Mouse (Mus musculus): ENCODE results near the gene Nudt21.

- TF ChIP-seq CTCF (IDR thresholded peaks at IDR 0.05; ENCODE audit: control insufficient read depth, insufficient read depth, insufficient replicate concordance, low read depth, low read length) (no peak), POLR2A (IDR thresholded peaks at IDR 0.05; ENCODE audit: control insufficient read depth, low read depth, low read length) (no peak)
These were observed 62.1 kb downstream of the Nudt21 start for GRCm38 (mm10) chr8:93974602-93975186.
